Mouse (Mus musculus) kidney, adult 2 months (tissue): ENCODE measurements around the gene Med15.

Experiments used
- CTCF ChIP-seq: fragments of 200-500 bp; conservative IDR thresholded peaks from 2 replicates; pipeline ENCODE4 v1.5.1; 2011; ENCODE audit warnings: low read depth, mild to moderate bottlenecking, control low read depth, low read length, moderate library complexity, mixed read lengths; ENCODE audit not compliant: insufficient read depth, insufficient read length
- POLR2A ChIP-seq: fragments of 200-500 bp; IDR thresholded peaks from one replicate; pipeline ENCODE4 v1.6.1; 2011; ENCODE audit warnings: low read depth, low read length, control low read depth

- TF ChIP-seq POLR2A (no peak), CTCF (no peak)
Measured at GRCm38 (mm10) chr16:17732841-17733340, at the start of gene Med15.
